Mouse (Mus musculus) spleen, adult 2 months (tissue): Measurements from ENCODE around the gene Tff2.

Experiments
- CTCF ChIP-seq: fragments of 200-500 bp; IDR thresholded peaks from 2 replicates; pipeline ENCODE4 v1.5.1; 2011; ENCODE audit warnings: mild to moderate bottlenecking, inconsistent platforms; ENCODE audit not compliant: insufficient read depth, insufficient read length, insufficient replicate concordance; ENCODE audit errors: extremely low read depth
- POLR2A ChIP-seq: fragments of 200-500 bp; IDR thresholded peaks from 2 replicates; pipeline ENCODE4 v1.6.1; 2011; ENCODE audit warnings: low read depth, low read length, inconsistent platforms

DNA sequence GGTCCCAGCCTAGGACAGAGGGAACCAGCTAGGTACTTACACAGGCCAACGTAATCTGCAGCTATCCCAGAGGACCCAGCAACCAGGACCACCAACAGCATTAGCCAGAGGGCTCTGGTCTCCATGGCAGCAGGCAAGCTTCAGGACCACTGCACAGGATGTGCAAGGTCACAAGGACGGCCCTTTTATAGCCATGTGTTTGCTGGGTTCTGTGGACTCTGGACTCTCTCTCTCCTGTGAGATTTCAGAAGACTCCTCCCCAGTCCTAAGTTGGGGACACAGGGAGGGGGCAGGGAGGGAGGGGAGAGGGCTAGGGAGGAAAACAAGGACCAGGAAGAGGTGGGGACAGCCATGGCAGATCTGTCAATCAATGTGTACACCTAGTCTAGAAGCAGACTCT, 14.6 kb downstream of the Tff2 start, which contains the start of gene Tff3:
- no peak for TF ChIP-seq CTCF
- TF ChIP-seq POLR2A = no peak
